Mouse (Mus musculus): ENCODE results near the gene Fance. TPM values are rescaled to one million over a fixed set of nuclear protein-coding genes. Genes with fewer than 3 reads are reported as not detected.

Gene Fance
- polyA plus RNA-seq, 1 experiment from 2014 or later, result 22.5 TPM

DNA sequence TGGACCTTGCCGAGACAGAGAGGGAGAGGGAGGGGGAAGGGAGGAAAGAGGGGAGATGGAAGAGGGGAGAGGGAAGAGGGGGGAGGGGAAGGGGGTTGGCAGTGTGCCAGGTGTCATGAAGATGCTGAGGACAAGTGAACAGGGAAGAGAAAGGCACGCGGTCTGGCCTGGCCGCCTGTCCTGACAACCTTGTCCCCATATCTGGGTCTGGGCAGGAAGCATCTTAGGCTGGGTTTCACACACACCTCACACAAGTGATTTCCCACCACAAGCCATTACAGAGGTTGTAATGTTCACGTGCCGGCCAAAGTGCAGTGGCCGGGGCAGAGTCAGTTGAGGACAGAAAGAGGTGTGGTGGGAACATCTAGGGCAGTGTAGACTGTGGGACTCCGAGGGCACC, 25.7 kb upstream of the Fance start:
- Histone ChIP-seq H3K4me1 (replicated peaks; ENCODE audit: control insufficient read depth, insufficient read depth, low read length) (peaks cover 5% of the 10 kb centered on the region; the same call in 1 of the 2 replicates), H3K27ac (ENCODE audit: low read depth, low read length) (no peak overlapping the region), H3K4me2 (replicated peaks; ENCODE audit: low read depth, low read length) (no peak overlapping the region), H3K9me3 (ENCODE audit: control insufficient read depth, low read length) (no peaks in the 10 kb centered on the region), H3K36me3 (ENCODE audit: control insufficient read depth, insufficient read depth, low read length) (no peaks in the 10 kb centered on the region), H3K9ac (ENCODE audit: low read depth, low read length) (no peak overlapping the region), H3K4me3 (ENCODE audit: low read depth, low read length) (no peak overlapping the region), H3K27me3 (ENCODE audit: control insufficient read depth, insufficient read depth, low read length) (no peaks in the 10 kb centered on the region)
- WGBS, result 88% methylated on average over 8 of the region's 8 CpGs
- no peak for ATAC-seq (ENCODE audit: low FRiP score)
- DNase-seq (ENCODE audit: low spot score), result no peak

DNA sequence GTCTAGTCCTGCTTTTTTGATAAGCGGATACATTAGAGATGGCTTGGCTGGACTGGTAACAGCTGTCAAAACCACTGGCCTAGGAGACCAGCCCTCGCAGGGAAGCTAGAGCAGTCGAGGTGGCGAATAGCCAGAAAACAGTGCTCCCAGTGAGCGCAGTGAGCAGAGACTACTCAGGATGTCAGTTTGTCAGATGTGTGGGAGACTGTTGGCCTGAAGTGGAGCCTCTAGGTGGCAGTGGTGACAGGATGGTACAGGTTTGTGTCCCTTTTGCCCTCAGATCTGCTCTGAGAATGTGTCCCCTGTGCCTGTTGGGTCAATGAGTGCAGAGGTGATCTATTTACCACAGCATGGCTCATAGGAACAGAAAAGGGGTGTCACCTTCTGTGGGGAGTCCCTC, 25.3 kb upstream of the Fance start:
- Histone ChIP-seq H3K4me3 (ENCODE audit: low read depth, low read length) (no peak overlapping the region), H3K9me3 (ENCODE audit: control insufficient read depth, low read length) (no peaks in the 10 kb centered on the region), H3K27me3 (ENCODE audit: control insufficient read depth, insufficient read depth, low read length) (no peaks in the 10 kb centered on the region), H3K9ac (ENCODE audit: low read depth, low read length) (no peak overlapping the region), H3K4me1 (replicated peaks; ENCODE audit: control insufficient read depth, insufficient read depth, low read length) (peaks cover 5% of the 10 kb centered on the region; the same call in 1 of the 2 replicates), H3K27ac (ENCODE audit: low read depth, low read length) (no peak overlapping the region), H3K4me2 (replicated peaks; ENCODE audit: low read depth, low read length) (no peak overlapping the region), H3K36me3 (ENCODE audit: control insufficient read depth, insufficient read depth, low read length) (no peaks in the 10 kb centered on the region)
- ATAC-seq (ENCODE audit: low FRiP score) (no peak), DNase-seq (ENCODE audit: low spot score) (no peak)
- 75% methylated on average over 5 of the region's 5 CpGs for WGBS

DNA sequence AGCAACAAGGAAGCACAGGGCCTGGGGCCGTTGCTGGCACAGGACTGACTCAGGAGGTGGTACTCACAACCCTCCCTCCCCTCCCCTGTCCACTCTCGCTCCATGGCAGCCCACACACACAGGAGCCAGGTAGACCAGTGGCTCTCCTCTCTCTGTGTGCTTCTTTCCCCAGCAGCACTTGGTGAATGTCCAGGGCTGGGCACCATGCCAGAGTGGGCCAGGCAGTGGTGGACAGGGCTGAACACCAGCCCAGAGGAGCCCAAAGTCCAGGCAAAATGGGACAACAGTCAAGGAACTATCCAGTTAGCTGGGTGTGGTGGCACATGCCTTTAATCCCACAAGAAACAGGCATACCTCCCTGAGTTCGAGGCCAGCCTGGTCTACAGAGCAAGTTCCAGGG, 23.1 kb upstream of the Fance start:
- 85% methylated on average over 3 of the region's 3 CpGs for WGBS
- Histone ChIP-seq H3K4me2 (replicated peaks; ENCODE audit: low read depth, low read length) (no peak overlapping the region), H3K27me3 (ENCODE audit: control insufficient read depth, insufficient read depth, low read length) (no peaks in the 10 kb centered on the region), H3K9me3 (ENCODE audit: control insufficient read depth, low read length) (no peaks in the 10 kb centered on the region), H3K4me3 (ENCODE audit: low read depth, low read length) (no peak overlapping the region), H3K27ac (ENCODE audit: low read depth, low read length) (no peak overlapping the region), H3K36me3 (ENCODE audit: control insufficient read depth, insufficient read depth, low read length) (no peaks in the 10 kb centered on the region), H3K4me1 (replicated peaks; ENCODE audit: control insufficient read depth, insufficient read depth, low read length) (peaks cover 7% of the 10 kb centered on the region; the same call in 1 of the 2 replicates), H3K9ac (ENCODE audit: low read depth, low read length) (no peak overlapping the region)
- ATAC-seq (ENCODE audit: low FRiP score), result no peak
- no peak for DNase-seq (ENCODE audit: low spot score)

DNA sequence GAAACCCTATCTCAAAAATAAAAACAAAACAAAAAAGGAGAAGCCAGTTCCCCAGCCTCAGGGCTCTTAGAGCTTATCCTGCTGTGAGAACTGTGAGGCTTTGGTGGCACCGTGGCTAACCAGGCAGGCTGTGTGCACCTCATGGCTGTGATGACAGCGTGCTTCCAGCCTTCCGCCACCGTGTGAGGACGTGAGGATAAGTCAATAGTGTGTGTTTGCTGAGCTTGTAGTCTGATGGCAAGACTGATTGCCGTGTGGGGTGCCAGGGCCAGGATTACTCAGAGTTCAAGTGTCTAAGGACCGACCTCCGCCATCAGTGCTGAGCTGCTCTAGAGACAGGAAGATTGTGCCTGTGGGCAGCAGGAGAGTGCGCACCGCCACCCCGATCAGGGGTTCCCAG, 22.6 kb upstream of the Fance start:
- Histone ChIP-seq H3K4me1 (replicated peaks; ENCODE audit: control insufficient read depth, insufficient read depth, low read length) (peaks cover 7% of the 10 kb centered on the region; the same call in 1 of the 2 replicates), H3K4me3 (ENCODE audit: low read depth, low read length) (no peak overlapping the region), H3K9ac (ENCODE audit: low read depth, low read length) (no peak overlapping the region), H3K27me3 (ENCODE audit: control insufficient read depth, insufficient read depth, low read length) (no peaks in the 10 kb centered on the region), H3K36me3 (ENCODE audit: control insufficient read depth, insufficient read depth, low read length) (no peaks in the 10 kb centered on the region), H3K27ac (ENCODE audit: low read depth, low read length) (no peak overlapping the region), H3K9me3 (ENCODE audit: control insufficient read depth, low read length) (no peaks in the 10 kb centered on the region), H3K4me2 (replicated peaks; ENCODE audit: low read depth, low read length) (no peak overlapping the region)
- WGBS, result 89% methylated on average over 11 of the region's 11 CpGs
- DNase-seq (ENCODE audit: low spot score) (no peak), ATAC-seq (ENCODE audit: low FRiP score) (no peak)

DNA sequence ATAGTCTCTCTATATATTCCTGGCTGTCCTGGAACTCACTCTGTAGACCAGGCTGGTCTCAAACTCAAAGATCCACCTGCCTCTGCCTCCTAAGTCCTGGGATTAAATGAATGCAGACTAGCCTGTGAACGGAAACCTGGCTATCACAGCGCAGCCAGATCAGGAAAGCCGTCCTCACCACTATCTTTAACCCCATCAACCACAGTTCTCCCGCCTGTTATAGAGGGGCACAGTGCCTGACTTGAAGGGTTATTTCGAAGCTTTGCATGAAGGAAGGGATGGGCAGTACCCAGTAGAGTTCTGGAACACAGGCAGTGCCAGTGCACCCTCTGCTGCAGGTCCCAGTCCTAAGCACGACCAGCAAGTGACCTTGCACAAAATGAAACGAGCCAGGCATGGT, 22.0 kb upstream of the Fance start:
- Histone ChIP-seq H3K36me3 (ENCODE audit: control insufficient read depth, insufficient read depth, low read length) (no peaks in the 10 kb centered on the region), H3K4me2 (replicated peaks; ENCODE audit: low read depth, low read length) (no peak overlapping the region), H3K9ac (ENCODE audit: low read depth, low read length) (no peak overlapping the region), H3K9me3 (ENCODE audit: control insufficient read depth, low read length) (no peaks in the 10 kb centered on the region), H3K27me3 (ENCODE audit: control insufficient read depth, insufficient read depth, low read length) (no peaks in the 10 kb centered on the region), H3K4me1 (replicated peaks; ENCODE audit: control insufficient read depth, insufficient read depth, low read length) (0 out of 2 replicates have a peak, but pooled peaks cover 2% of the 10 kb centered on the region), H3K4me3 (ENCODE audit: low read depth, low read length) (no peak overlapping the region), H3K27ac (ENCODE audit: low read depth, low read length) (no peak overlapping the region)
- 88% methylated on average over 7 of the region's 7 CpGs for WGBS
- ATAC-seq (ENCODE audit: low FRiP score) (no peak), DNase-seq (ENCODE audit: low spot score) (no peak)

DNA sequence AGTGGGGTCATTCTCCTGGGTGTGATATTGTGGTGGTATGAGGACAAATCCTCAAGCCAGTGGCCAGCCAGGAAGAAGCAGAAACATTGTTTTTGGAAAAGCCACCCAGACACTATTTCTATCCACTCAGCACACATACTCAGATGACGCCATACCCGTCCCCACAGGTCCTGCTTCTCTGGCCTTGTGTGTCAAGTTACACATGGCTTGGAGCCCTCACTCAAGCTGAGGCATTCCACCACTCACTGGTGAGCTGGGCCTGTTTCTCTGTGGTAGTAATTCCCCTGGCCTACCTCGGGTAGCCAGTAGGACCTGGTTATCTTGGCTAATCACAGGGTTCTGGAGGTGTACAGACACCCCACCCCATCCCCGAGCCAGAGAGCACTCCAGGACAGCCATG, 19.6 kb upstream of the Fance start:
- H3K9ac ChIP-seq (ENCODE audit: low read depth, low read length), result no peak overlapping the region
- DNase-seq (ENCODE audit: low spot score) (no peak), ATAC-seq (ENCODE audit: low FRiP score) (no peak)
- H3K4me3 ChIP-seq (ENCODE audit: low read depth, low read length), result no peak overlapping the region
- H3K4me1 ChIP-seq (replicated peaks; ENCODE audit: control insufficient read depth, insufficient read depth, low read length), result peaks cover 2% of the 10 kb centered on the region; the same call in 1 of the 2 replicates
- no peaks in the 10 kb centered on the region for H3K9me3 ChIP-seq (ENCODE audit: control insufficient read depth, low read length)
- no peak overlapping the region for H3K27ac ChIP-seq (ENCODE audit: low read depth, low read length)
- no peaks in the 10 kb centered on the region for H3K36me3 ChIP-seq (ENCODE audit: control insufficient read depth, insufficient read depth, low read length)
- H3K4me2 ChIP-seq (replicated peaks; ENCODE audit: low read depth, low read length), result no peak overlapping the region
- H3K27me3 ChIP-seq (ENCODE audit: control insufficient read depth, insufficient read depth, low read length), result no peaks in the 10 kb centered on the region
- 75% methylated on average over 4 of the region's 4 CpGs for WGBS

DNA sequence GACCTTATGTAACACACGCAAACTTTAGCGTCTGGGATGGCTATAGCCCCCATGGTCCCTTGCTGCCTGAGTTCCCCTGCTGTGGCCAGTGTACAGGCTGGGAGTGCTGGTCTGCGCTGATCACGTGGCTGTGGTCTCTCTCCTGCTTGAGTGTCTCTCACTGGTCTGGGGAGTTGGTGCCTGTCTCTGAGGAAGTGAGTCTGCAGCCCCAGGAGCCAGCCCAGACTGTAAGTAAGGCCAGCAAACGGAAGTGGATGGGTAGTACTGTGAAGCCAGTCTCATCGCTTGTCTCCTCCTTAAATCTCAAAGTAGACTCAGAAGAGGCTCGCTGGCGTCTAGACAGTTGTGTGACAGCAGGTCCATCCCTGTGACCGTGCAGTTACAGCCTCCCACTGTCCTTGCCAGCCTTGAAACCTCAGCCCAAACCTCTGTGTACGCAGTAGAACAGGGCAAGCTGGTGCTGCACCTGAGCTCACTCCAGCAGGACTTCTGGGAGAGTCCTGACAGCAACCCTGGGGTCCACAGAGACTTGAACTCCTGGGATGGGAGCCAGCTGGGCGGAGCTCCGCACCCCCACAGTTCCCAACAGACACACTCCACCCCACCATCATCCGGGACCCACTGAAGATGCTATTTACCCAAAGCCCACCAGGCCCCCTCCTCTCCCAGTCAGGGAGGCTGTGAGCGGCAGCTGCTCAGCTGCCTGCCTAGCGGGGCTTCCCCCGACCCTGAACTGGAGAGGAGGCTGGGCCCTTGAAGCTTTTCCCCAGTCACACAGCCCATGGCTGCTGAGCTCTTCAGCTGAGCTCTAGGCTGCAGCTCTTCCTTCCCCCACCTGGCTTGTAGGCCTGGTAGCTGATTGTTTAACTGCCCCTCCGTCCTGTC, 18.6 kb upstream of the Fance start:
- no peak overlapping the region for H3K27ac ChIP-seq (ENCODE audit: low read depth, low read length)
- H3K36me3 ChIP-seq (ENCODE audit: control insufficient read depth, insufficient read depth, low read length), result no peaks in the 10 kb centered on the region
- peaks cover 2% of the 10 kb centered on the region; the same call in 1 of the 2 replicates for H3K4me1 ChIP-seq (replicated peaks; ENCODE audit: control insufficient read depth, insufficient read depth, low read length)
- no peak overlapping the region for H3K9ac ChIP-seq (ENCODE audit: low read depth, low read length)
- H3K4me2 ChIP-seq (replicated peaks; ENCODE audit: low read depth, low read length), result no peak overlapping the region
- no peaks in the 10 kb centered on the region for H3K9me3 ChIP-seq (ENCODE audit: control insufficient read depth, low read length)
- no peak overlapping the region for H3K4me3 ChIP-seq (ENCODE audit: low read depth, low read length)
- no peak for DNase-seq (ENCODE audit: low spot score)
- WGBS, result 74% methylated on average over 17 of the region's 17 CpGs
- H3K27me3 ChIP-seq (ENCODE audit: control insufficient read depth, insufficient read depth, low read length), result no peaks in the 10 kb centered on the region
- ATAC-seq (ENCODE audit: low FRiP score), result no peak

DNA sequence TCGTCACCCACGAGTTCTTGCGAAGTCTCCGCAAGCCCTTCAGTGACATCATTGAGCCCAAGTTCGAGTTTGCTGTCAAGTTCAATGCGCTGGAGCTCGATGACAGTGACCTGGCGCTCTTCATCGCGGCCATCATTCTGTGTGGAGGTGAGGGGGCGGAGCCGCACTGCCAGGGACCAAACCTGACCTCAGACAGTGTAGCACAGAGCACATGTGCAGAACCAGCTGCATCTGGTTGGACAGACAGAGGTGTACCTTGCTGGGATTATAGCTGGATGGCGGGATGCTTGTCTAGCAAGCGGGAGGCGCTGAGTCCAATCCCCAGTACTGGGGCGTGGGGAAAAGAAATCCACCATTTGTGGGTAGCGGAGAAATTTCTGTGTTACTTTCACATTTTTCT, 14.4 kb upstream of the Fance start:
- 95% methylated on average over 17 of the region's 17 CpGs for WGBS
- Histone ChIP-seq H3K9ac (ENCODE audit: low read depth, low read length) (no peak overlapping the region), H3K27ac (ENCODE audit: low read depth, low read length) (no peak overlapping the region), H3K4me1 (replicated peaks; ENCODE audit: control insufficient read depth, insufficient read depth, low read length) (peaks cover 7% of the 10 kb centered on the region), H3K4me3 (ENCODE audit: low read depth, low read length) (no peak overlapping the region), H3K27me3 (ENCODE audit: control insufficient read depth, insufficient read depth, low read length) (no peaks in the 10 kb centered on the region), H3K4me2 (replicated peaks; ENCODE audit: low read depth, low read length) (no peak overlapping the region), H3K9me3 (ENCODE audit: control insufficient read depth, low read length) (no peaks in the 10 kb centered on the region), H3K36me3 (ENCODE audit: control insufficient read depth, insufficient read depth, low read length) (no peaks in the 10 kb centered on the region)
- DNase-seq (ENCODE audit: low spot score) (no peak), ATAC-seq (ENCODE audit: low FRiP score) (no peak)

All from hindbrain, embryonic 11.5 days (tissue).